9 mouse cellular contexts compared by ENCODE assay signal in genomic region chr3:107260956-107261850, GRCm38 (mm10). TPM values are rescaled to one million over a fixed set of nuclear protein-coding genes. Genes with fewer than 3 reads are reported as not detected.
A peak's percentile ranks its signal among the peaks of the same experiment; 100 is the strongest.
DNase-seq lines count a peak whose midpoint lies in the region; ATAC-seq and TF ChIP-seq lines count a peak whose summit lies in the region.
"Had no signal": no experiment of that assay in that cellular context is flagged by ENCODE, and none has a peak within 500 bp of the region (broad histone marks: within the 10 kb centered on the region; RNA-seq: fewer than 3 reads in every experiment).

No protein-coding gene starts in this region.

- DNase-seq in heart, adult 2 months: peak; percentile 33 to 36
- peak; percentile 18 to 19 for DNase-seq in B cell, adult 2 months
- no peak for DNase-seq in forebrain, embryonic 10.5 days (ENCODE audit: extremely low spot score, low spot score)
- DNase-seq in yolk sac, embryonic 10.5 days (ENCODE audit: low spot score): no peak
- no peak for DNase-seq in spleen, postnatal 14 days (ENCODE audit: low spot score in 2 of 2)

- H3K27ac ChIP-seq in heart, adult 2 months: peak overlapping the region; percentile 71
- H3K27ac ChIP-seq in heart, embryonic 11.5 days (ENCODE audit: low read depth, low read length): no peak overlapping the region
- H3K27ac ChIP-seq in forebrain, embryonic 10.5 days: 0 out of 2 replicates have a peak overlapping the region, but pooled peaks have one; percentile 30
- H3K27ac ChIP-seq in hindbrain, embryonic 12.5 days: peak overlapping the region; percentile 76; the same call in 1 of the 2 replicates
- H3K27ac ChIP-seq in midbrain, embryonic 16.5 days (ENCODE audit: low read length): peak overlapping the region; percentile 42; the same call in 1 of the 2 replicates

- no peak for TF ChIP-seq CTCF in heart, adult 2 months (IDR thresholded peaks at IDR 0.05)

- intact Hi-C loops in heart, adult 2 months (cut with DNase I): loop anchor here (10.0 kb wide), 1 partner anchor 166 kb away; no protein-coding TSS in a partner anchor

- no peak for TF ChIP-seq EP300 in heart, adult 2 months (IDR thresholded peaks at IDR 0.05; ENCODE audit: insufficient read depth, low read depth, low read length)

- H3K4me1 ChIP-seq in heart, adult 2 months (ENCODE audit: control insufficient read depth, insufficient read depth, low read length): peaks cover 15% of the 10 kb centered on the region
- peaks cover 2% of the 10 kb centered on the region; the same call in 1 of the 2 replicates for H3K4me1 ChIP-seq in heart, embryonic 11.5 days (ENCODE audit: control insufficient read depth, insufficient read depth, low read length)
- H3K4me1 ChIP-seq in forebrain, embryonic 10.5 days: peaks cover 18% of the 10 kb centered on the region
- peaks cover 18% of the 10 kb centered on the region for H3K4me1 ChIP-seq in hindbrain, embryonic 12.5 days
- H3K4me1 ChIP-seq in midbrain, embryonic 16.5 days (ENCODE audit: control insufficient read depth, insufficient read depth, low read length): peaks cover 11% of the 10 kb centered on the region

- H3K9me3 ChIP-seq in heart, embryonic 11.5 days (replicated peaks; ENCODE audit: control insufficient read depth, low read length): no peaks in the 10 kb centered on the region
- no peaks in the 10 kb centered on the region for H3K9me3 ChIP-seq in forebrain, embryonic 10.5 days
- no peaks in the 10 kb centered on the region for H3K9me3 ChIP-seq in hindbrain, embryonic 12.5 days (replicated peaks)
- H3K9me3 ChIP-seq in midbrain, embryonic 16.5 days (replicated peaks; ENCODE audit: control insufficient read depth, low read length, poor library complexity, severe bottlenecking): no peaks in the 10 kb centered on the region

- no peak; the same call in 1 of the 2 replicates for ATAC-seq in heart, embryonic 11.5 days (replicated peaks; ENCODE audit: insufficient number of reproducible peaks, low FRiP score, low TSS enrichment)
- ATAC-seq in hindbrain, embryonic 12.5 days (ENCODE audit: low FRiP score): peak; percentile 80
- peak; percentile 50; the same call in 1 of the 2 replicates for ATAC-seq in midbrain, embryonic 16.5 days

- no peaks in the 10 kb centered on the region for H3K27me3 ChIP-seq in heart, adult 2 months (ENCODE audit: control insufficient read depth, insufficient read depth, low read length)
- no peaks in the 10 kb centered on the region for H3K27me3 ChIP-seq in heart, embryonic 11.5 days (ENCODE audit: control insufficient read depth, insufficient read depth, low read length)
- H3K27me3 ChIP-seq in forebrain, embryonic 10.5 days (ENCODE audit: poor library complexity, severe bottlenecking): no peaks in the 10 kb centered on the region
- H3K27me3 ChIP-seq in hindbrain, embryonic 12.5 days: no peaks in the 10 kb centered on the region
- H3K27me3 ChIP-seq in midbrain, embryonic 16.5 days (ENCODE audit: control insufficient read depth, insufficient read depth, low read depth, low read length): no peaks in the 10 kb centered on the region

- 52% methylated on average over 8 of the region's 8 CpGs for WGBS in heart, adult 2 months
- WGBS in heart, embryonic 11.5 days (ENCODE audit: insufficient replicate concordance): 54% methylated on average over 8 of the region's 8 CpGs
- WGBS in forebrain, embryonic 10.5 days: 52% methylated on average over 8 of the region's 8 CpGs
- WGBS in hindbrain, embryonic 12.5 days: 44% methylated on average over 8 of the region's 8 CpGs
- WGBS in midbrain, embryonic 16.5 days: 52% methylated on average over 8 of the region's 8 CpGs

- 0 out of 2 replicates have a peak overlapping the region, but pooled peaks have one; percentile 8 for H3K9ac ChIP-seq in heart, adult 2 months (ENCODE audit: low read depth, low read length)
- no peak overlapping the region for H3K9ac ChIP-seq in heart, embryonic 11.5 days (ENCODE audit: low read depth, low read length)
- no peak overlapping the region for H3K9ac ChIP-seq in hindbrain, embryonic 12.5 days
- H3K9ac ChIP-seq in midbrain, embryonic 16.5 days (ENCODE audit: low read depth, low read length): 0 out of 2 replicates have a peak overlapping the region, but pooled peaks have one; percentile 14

- H3K79me2 ChIP-seq in heart, adult 2 months (replicated peaks; ENCODE audit: control insufficient read depth, insufficient read depth, low read length): no peaks in the 10 kb centered on the region

- no peak for TF ChIP-seq POLR2A in heart, adult 2 months (IDR thresholded peaks at IDR 0.05; ENCODE audit: insufficient read depth, low read depth, low read length)

- no peak overlapping the region for H3K4me3 ChIP-seq in heart, adult 2 months
- H3K4me3 ChIP-seq in heart, embryonic 11.5 days (ENCODE audit: low read depth, low read length): no peak overlapping the region
- no peak overlapping the region for H3K4me3 ChIP-seq in forebrain, embryonic 10.5 days
- H3K4me3 ChIP-seq in hindbrain, embryonic 12.5 days: no peak overlapping the region
- H3K4me3 ChIP-seq in midbrain, embryonic 16.5 days (ENCODE audit: low read depth, low read length): no peak overlapping the region

- no peak overlapping the region for H3K4me2 ChIP-seq in heart, embryonic 11.5 days
- H3K4me2 ChIP-seq in hindbrain, embryonic 12.5 days (replicated peaks): no peak overlapping the region
- no peak overlapping the region for H3K4me2 ChIP-seq in midbrain, embryonic 16.5 days (ENCODE audit: low read length)

- no peaks in the 10 kb centered on the region; the same call in 1 of the 2 replicates for H3K36me3 ChIP-seq in heart, adult 2 months (ENCODE audit: control insufficient read depth, insufficient read depth, low read length)
- H3K36me3 ChIP-seq in heart, embryonic 11.5 days (ENCODE audit: control insufficient read depth, insufficient read depth, low read length): no peaks in the 10 kb centered on the region
- H3K36me3 ChIP-seq in forebrain, embryonic 10.5 days (replicated peaks): no peaks in the 10 kb centered on the region
- H3K36me3 ChIP-seq in hindbrain, embryonic 12.5 days: no peaks in the 10 kb centered on the region
- no peaks in the 10 kb centered on the region for H3K36me3 ChIP-seq in midbrain, embryonic 16.5 days (ENCODE audit: control insufficient read depth, insufficient read depth, low read length)

RNA-seq across cellular contexts. Expression of gene Lamtor5, which starts 17.5 kb away (rescaled TPM):
- 10 to 100 TPM; 62.1 to 73.6 TPM for total RNA-seq in heart, adult 2 months (2021)
- 93.0 and 118 TPM in 2 replicates for polyA plus RNA-seq in heart, adult 2 months (2012; rRNA removed)
- polyA plus RNA-seq in heart, embryonic 11.5 days (2014; fragmentation: Nextera tagmentation; extraction: Ambion mirVana): 153 and 156 TPM in 2 replicates
- 177 and 184 TPM in 2 replicates for polyA plus RNA-seq in forebrain, embryonic 10.5 days (2016; fragmentation: Nextera tagmentation; extraction: Ambion mirVana)
- 157 and 177 TPM in 2 replicates for polyA plus RNA-seq in hindbrain, embryonic 12.5 days (2016; fragmentation: Nextera tagmentation; extraction: Ambion mirVana)
- polyA plus RNA-seq in midbrain, embryonic 16.5 days (2015; fragmentation: Nextera tagmentation; extraction: Ambion mirVana): 175 and 178 TPM in 2 replicates

RNA-seq across cellular contexts. Expression of gene Prok1, which starts 21.7 kb away (rescaled TPM):
- not detected for total RNA-seq in heart, adult 2 months (2021)
- not detected in 2 replicates for polyA plus RNA-seq in heart, adult 2 months (2012; rRNA removed)
- not detected in 2 replicates for polyA plus RNA-seq in heart, embryonic 11.5 days (2014; fragmentation: Nextera tagmentation; extraction: Ambion mirVana)
- not detected in 2 replicates for polyA plus RNA-seq in forebrain, embryonic 10.5 days (2016; fragmentation: Nextera tagmentation; extraction: Ambion mirVana)
- polyA plus RNA-seq in hindbrain, embryonic 12.5 days (2016; fragmentation: Nextera tagmentation; extraction: Ambion mirVana): not detected in 2 replicates
- polyA plus RNA-seq in midbrain, embryonic 16.5 days (2015; fragmentation: Nextera tagmentation; extraction: Ambion mirVana): 0.07 and 0.08 TPM in 2 replicates

RNA-seq across cellular contexts. Expression of gene Slc16a4, which starts 29.8 kb away (rescaled TPM):
- under 1 TPM; 0.26 to 0.39 TPM for total RNA-seq in heart, adult 2 months (2021)
- polyA plus RNA-seq in heart, adult 2 months (2012; rRNA removed): 0.12 and 0.79 TPM in 2 replicates
- 1.5 and 3.0 TPM in 2 replicates for polyA plus RNA-seq in heart, embryonic 11.5 days (2014; fragmentation: Nextera tagmentation; extraction: Ambion mirVana)
- 1.9 and 2.2 TPM in 2 replicates for polyA plus RNA-seq in forebrain, embryonic 10.5 days (2016; fragmentation: Nextera tagmentation; extraction: Ambion mirVana)
- polyA plus RNA-seq in hindbrain, embryonic 12.5 days (2016; fragmentation: Nextera tagmentation; extraction: Ambion mirVana): 5.4 and 5.5 TPM in 2 replicates
- polyA plus RNA-seq in midbrain, embryonic 16.5 days (2015; fragmentation: Nextera tagmentation; extraction: Ambion mirVana): 2.4 and 2.6 TPM in 2 replicates

RNA-seq across cellular contexts. Expression of gene A630076J17Rik, which starts 30.8 kb away (rescaled TPM):
- total RNA-seq in heart, adult 2 months (2021): not detected
- polyA plus RNA-seq in heart, adult 2 months (2012; rRNA removed): 0.18 TPM in 1 of 2 replicates, not detected in the other
- not detected in 2 replicates for polyA plus RNA-seq in heart, embryonic 11.5 days (2014; fragmentation: Nextera tagmentation; extraction: Ambion mirVana)
- not detected in 2 replicates for polyA plus RNA-seq in forebrain, embryonic 10.5 days (2016; fragmentation: Nextera tagmentation; extraction: Ambion mirVana)
- not detected in 2 replicates for polyA plus RNA-seq in hindbrain, embryonic 12.5 days (2016; fragmentation: Nextera tagmentation; extraction: Ambion mirVana)
- not detected in 2 replicates for polyA plus RNA-seq in midbrain, embryonic 16.5 days (2015; fragmentation: Nextera tagmentation; extraction: Ambion mirVana)
- total RNA-seq: layer of hippocampus, adult 18-20 months had no signal

RNA-seq across cellular contexts. Expression of gene Cym, which starts 39.7 kb away (rescaled TPM):
- not detected for total RNA-seq in heart, adult 2 months (2021)
- polyA plus RNA-seq in heart, adult 2 months (2012; rRNA removed): 0.12 TPM in 1 of 2 replicates, not detected in the other
- polyA plus RNA-seq in heart, embryonic 11.5 days (2014; fragmentation: Nextera tagmentation; extraction: Ambion mirVana): 0.17 TPM in 1 of 2 replicates, not detected in the other
- polyA plus RNA-seq in forebrain, embryonic 10.5 days (2016; fragmentation: Nextera tagmentation; extraction: Ambion mirVana): not detected in 2 replicates
- not detected in 2 replicates for polyA plus RNA-seq in hindbrain, embryonic 12.5 days (2016; fragmentation: Nextera tagmentation; extraction: Ambion mirVana)
- polyA plus RNA-seq in midbrain, embryonic 16.5 days (2015; fragmentation: Nextera tagmentation; extraction: Ambion mirVana): 0.22 and 0.34 TPM in 2 replicates
- total RNA-seq: layer of hippocampus, adult 18-20 months had no signal

Comparison
In these comparisons a context has a peak if more than half of its experiments do, and no peak if none do; other contexts are left out.
1. H3K9ac ChIP-seq: peak in heart, adult 2 months (single experiment) and midbrain, embryonic 16.5 days (single experiment); none in heart, embryonic 11.5 days (single experiment) and hindbrain, embryonic 12.5 days (single experiment).
2. DNase-seq: peak in heart, adult 2 months (2 of 2) and B cell, adult 2 months (2 of 2); none in forebrain, embryonic 10.5 days (single experiment), yolk sac, embryonic 10.5 days (single experiment) and spleen, postnatal 14 days (0 of 2).